Mouse (Mus musculus) small intestine, adult 10 weeks (tissue): ENCODE measurements around the gene Pear1. TPM values are rescaled to one million over a fixed set of nuclear protein-coding genes. Genes with fewer than 3 reads are reported as not detected.

Source experiments
- polyA plus RNA-seq: library from polyadenylated mRNA; stranded (reverse); fragments of 350-450 nt; fragmentation: Illumina TruSeq; extraction: RNeasy Lipid Tissue Mini Kit (QIAGEN cat#74804); gene quantifications from one replicate; pipeline ENCODE4 v1.2.3, GENCODE M21; 2014; ENCODE audit warnings: low replicate concordance

Gene Pear1
- 0.26 TPM for polyA plus RNA-seq

GRCm38 (mm10) chr3:87824206-87824605 lies at the start of gene Pear1:
Pear1 (minus strand) TSS chr3:87824306.

GRCm38 (mm10) chr3:87846650-87847110 lies 22.6 kb upstream of the Pear1 start, which contains the start of gene Sh2d2a:
Sh2d2a (plus strand) TSS chr3:87846755.

GRCm38 (mm10) chr3:87796736-87797334 lies 27.3 kb downstream of the Pear1 start, which contains the start of gene Insrr:
Insrr (plus strand) TSS chr3:87796951.

GRCm38 (mm10) chr3:87794922-87795325 lies 29.2 kb downstream of the Pear1 start, which contains the start of gene Ntrk1:
Ntrk1 (minus strand) TSS chr3:87795162.

GRCm38 (mm10) chr3:87748431-87748830 lies 75.7 kb downstream of the Pear1 start, which contains the start of gene Lrrc71:
Lrrc71 (minus strand) TSS chr3:87748625.

Other genes with a start within 250 kb of the Pear1 start
- gene Arhgef11, start 206.7 kb downstream of the Pear1 start, polyA plus RNA-seq, result 18.1 TPM
- not detected for gene Lrrc71, start 75.7 kb downstream of the Pear1 start, polyA plus RNA-seq
- not detected for gene Ntrk1, start 29.1 kb downstream of the Pear1 start, polyA plus RNA-seq
- not detected for gene Insrr, start 27.4 kb downstream of the Pear1 start, polyA plus RNA-seq
- 0.41 TPM for gene Sh2d2a, start 22.4 kb upstream of the Pear1 start, polyA plus RNA-seq
- 1.0 TPM for gene Prcc, start 61.3 kb upstream of the Pear1 start, polyA plus RNA-seq
- gene Hdgf, start 82.0 kb upstream of the Pear1 start, polyA plus RNA-seq, result 96.9 TPM
- 154 TPM for gene Mrpl24, start 95.2 kb upstream of the Pear1 start, polyA plus RNA-seq
- gene Isg20l2, start 106.0 kb upstream of the Pear1 start, polyA plus RNA-seq, result 19.9 TPM
- gene Rrnad1, start 106.4 kb upstream of the Pear1 start, polyA plus RNA-seq, result 5.8 TPM
- not detected for gene Crabp2, start 124.4 kb upstream of the Pear1 start, polyA plus RNA-seq
- gene Nes, start 146.8 kb upstream of the Pear1 start, polyA plus RNA-seq, result 2.1 TPM
- gene Bcan, start 175.9 kb upstream of the Pear1 start, polyA plus RNA-seq, result not detected
- gene Hapln2, start 203.3 kb upstream of the Pear1 start, polyA plus RNA-seq, result not detected
- gene Gpatch4, start 218.8 kb upstream of the Pear1 start, polyA plus RNA-seq, result 3.5 TPM
- 6.2 TPM for gene Naxe, start 234.2 kb upstream of the Pear1 start, polyA plus RNA-seq